Mouse (Mus musculus) limb, embryonic 14.5 days (tissue): ENCODE results near the gene Pigu. TPM values are rescaled to one million over a fixed set of nuclear protein-coding genes. Genes with fewer than 3 reads are reported as not detected.

Experiments
- ATAC-seq: fragments of 200-750 bp; cut with Nextera tagmentation; 2 replicates; pipeline ENCODE4 v1.8.0; 2017; ENCODE audit warnings: low read depth, moderate number of reproducible peaks, moderate TSS enrichment; ENCODE audit not compliant: low FRiP score
- DNase-seq: peaks from one replicate; pipeline ENCODE4 v3.0.0-alpha.2; 2015; ENCODE audit warnings: low spot score
- H3K27ac ChIP-seq: fragments of 300-500 bp; sonication (generic); replicated peaks from 2 replicates; pipeline ENCODE4 v1.5.1; 2014; ENCODE audit warnings: low read depth, mild to moderate bottlenecking, low read length, moderate library complexity, mixed read lengths
- H3K27me3 ChIP-seq: fragments of 300-500 bp; sonication (generic); 2 replicates; pipeline ENCODE4 v1.6.1; 2014; ENCODE audit warnings: low read length, mixed read lengths; ENCODE audit not compliant: control insufficient read depth, insufficient read depth
- H3K36me3 ChIP-seq: fragments of 300-500 bp; sonication (generic); 2 replicates; pipeline ENCODE4 v1.6.1; 2014; ENCODE audit warnings: mild to moderate bottlenecking, low read length, moderate library complexity, mixed read lengths; ENCODE audit not compliant: control insufficient read depth, insufficient read depth
- H3K4me1 ChIP-seq: fragments of 300-500 bp; sonication (generic); 2 replicates; pipeline ENCODE4 v1.6.1; 2014; ENCODE audit warnings: antibody characterized with exemption, low read length, mixed read lengths; ENCODE audit not compliant: control insufficient read depth, insufficient read depth
- H3K4me2 ChIP-seq: fragments of 300-500 bp; sonication (generic); replicated peaks from 2 replicates; pipeline ENCODE4 v1.6.1; 2014; ENCODE audit warnings: low read depth, mild to moderate bottlenecking, low read length, moderate library complexity; ENCODE audit not compliant: severe bottlenecking
- H3K4me3 ChIP-seq: fragments of 300-500 bp; sonication (generic); replicated peaks from 2 replicates; pipeline ENCODE4 v1.5.1; 2014; ENCODE audit warnings: low read length
- H3K9ac ChIP-seq: fragments of 300-500 bp; sonication (generic); 2 replicates; pipeline ENCODE4 v1.6.1; 2014; ENCODE audit warnings: mild to moderate bottlenecking, low read depth, low read length, moderate library complexity; ENCODE audit not compliant: severe bottlenecking
- H3K9me3 ChIP-seq: fragments of 300-500 bp; sonication (generic); 2 replicates; pipeline ENCODE4 v1.6.1; 2016; ENCODE audit warnings: low read length; ENCODE audit not compliant: control insufficient read depth
- POLR2A ChIP-seq: fragments of 200-500 bp; IDR thresholded peaks from 2 replicates; pipeline ENCODE4 v1.8.0; 2012; ENCODE audit warnings: inconsistent platforms, mild to moderate bottlenecking, moderate library complexity, borderline replicate concordance; ENCODE audit not compliant: insufficient read depth, insufficient read length; ENCODE audit errors: extremely low read depth
- WGBS: fragments of 180-500 bp; shearing (Covaris S2); extraction: QIAGEN DNeasy Blood & Tissue Kit; methylation state at CpG from one replicate; pipeline ENCODE4 v1.1.7; 2014; 5-methylcytosine and 5-hydroxymethylcytosine counted together
- polyA plus RNA-seq, 2 experiments: library from polyadenylated mRNA; depleted of rRNA in 1 of 2; stranded (reverse) in 1 of 2; unstranded in 1 of 2; fragments of >200 nt; fragmentation: Nextera tagmentation in 1 of 2; extraction: Ambion mirVana in 1 of 2; gene quantifications; 2 replicates each; pipeline versions ENCODE4 v1.2.1 to v1.2.3; 2012 to 2014

Pigu gene
- polyA plus RNA-seq, 2 experiments: 43.8 to 50.7 TPM

GRCm38 (mm10) chr2:155290066-155290465 lies 67.2 kb downstream of the Pigu start:
- DNase-seq: no peak
- ATAC-seq: no peak
- H3K4me1 ChIP-seq: no peaks in the 10 kb centered on the region
- no peak overlapping the region for H3K4me2 ChIP-seq
- no peak overlapping the region for H3K27ac ChIP-seq
- no peak overlapping the region for H3K9ac ChIP-seq
- H3K36me3 ChIP-seq: peaks cover 29% of the 10 kb centered on the region
- H3K9me3 ChIP-seq: no peaks in the 10 kb centered on the region
- H3K27me3 ChIP-seq: no peaks in the 10 kb centered on the region
- no peak overlapping the region for H3K4me3 ChIP-seq
- 94% methylated on average over 8 of the region's 8 CpGs for WGBS
- no peak for TF ChIP-seq POLR2A

GRCm38 (mm10) chr2:155287456-155288250 lies 69.6 kb downstream of the Pigu start:
- no peak for TF ChIP-seq POLR2A
- 88% methylated on average over 4 of the region's 4 CpGs for WGBS
- H3K4me3 ChIP-seq: no peak overlapping the region
- H3K9ac ChIP-seq: no peak overlapping the region
- no peak overlapping the region for H3K4me2 ChIP-seq
- H3K9me3 ChIP-seq: no peaks in the 10 kb centered on the region
- H3K4me1 ChIP-seq: no peaks in the 10 kb centered on the region
- H3K27ac ChIP-seq: no peak overlapping the region
- peaks cover 24% of the 10 kb centered on the region for H3K36me3 ChIP-seq
- DNase-seq (no peak), ATAC-seq (no peak)
- no peaks in the 10 kb centered on the region for H3K27me3 ChIP-seq

GRCm38 (mm10) chr2:155285744-155286143 lies 71.5 kb downstream of the Pigu start:
- ATAC-seq (no peak), DNase-seq (no peak)
- TF ChIP-seq POLR2A: no peak
- no peak overlapping the region for H3K9ac ChIP-seq
- no peak overlapping the region for H3K4me3 ChIP-seq
- H3K9me3 ChIP-seq: no peaks in the 10 kb centered on the region
- no peak overlapping the region for H3K4me2 ChIP-seq
- H3K36me3 ChIP-seq: peaks cover 16% of the 10 kb centered on the region
- 80% methylated on average over 6 of the region's 6 CpGs for WGBS
- no peaks in the 10 kb centered on the region for H3K4me1 ChIP-seq
- no peaks in the 10 kb centered on the region for H3K27me3 ChIP-seq
- H3K27ac ChIP-seq: no peak overlapping the region

DNA sequence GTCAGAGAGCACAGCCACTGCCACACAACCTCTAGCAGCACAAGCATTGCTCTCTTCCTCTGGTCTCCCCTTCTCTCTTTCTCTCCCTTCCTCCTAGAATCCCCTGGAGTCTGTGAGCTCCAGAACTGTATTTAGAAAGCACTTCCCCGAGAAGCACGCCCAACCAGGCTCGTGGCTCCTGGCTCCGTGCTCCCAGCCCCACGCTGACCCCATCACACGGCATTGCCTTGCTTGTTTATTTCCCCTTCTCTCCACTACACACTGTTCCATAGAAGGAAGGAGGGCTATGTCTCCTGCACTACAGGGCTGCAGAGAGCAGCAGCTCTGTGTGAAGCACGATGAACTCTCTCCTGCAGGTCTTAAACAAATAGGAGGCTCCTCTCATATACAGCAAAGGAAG lies 72.6 kb downstream of the Pigu start:
- H3K9ac ChIP-seq: no peak overlapping the region
- DNase-seq (no peak), ATAC-seq (no peak)
- H3K36me3 ChIP-seq: peaks cover 12% of the 10 kb centered on the region
- no peak overlapping the region for H3K4me3 ChIP-seq
- H3K27ac ChIP-seq: no peak overlapping the region
- H3K9me3 ChIP-seq: no peaks in the 10 kb centered on the region
- no peaks in the 10 kb centered on the region for H3K4me1 ChIP-seq
- TF ChIP-seq POLR2A: no peak
- no peak overlapping the region for H3K4me2 ChIP-seq
- H3K27me3 ChIP-seq: no peaks in the 10 kb centered on the region
- 84% methylated on average over 7 of the region's 7 CpGs for WGBS

DNA sequence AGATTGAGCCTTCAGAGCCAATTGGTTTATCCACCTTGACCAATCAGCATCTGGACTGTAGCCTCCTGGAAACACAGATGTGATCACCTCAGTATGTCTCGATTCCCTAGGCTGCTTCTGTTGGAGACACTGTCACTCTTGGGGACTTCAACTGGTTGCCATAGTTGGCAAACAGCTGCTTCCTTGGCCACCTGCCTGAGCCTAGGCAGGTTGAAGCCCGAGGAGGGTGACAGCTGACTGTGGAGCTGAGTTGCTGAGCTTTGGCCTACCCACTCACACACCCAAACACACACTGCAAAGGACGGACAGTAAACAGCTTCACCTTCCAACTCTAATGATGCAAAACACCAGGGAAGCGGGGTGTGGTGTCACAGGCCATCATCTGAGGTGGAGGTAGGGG lies 73.4 kb downstream of the Pigu start:
- Histone ChIP-seq H3K4me1 (no peaks in the 10 kb centered on the region), H3K4me3 (no peak overlapping the region), H3K36me3 (peaks cover 16% of the 10 kb centered on the region), H3K9ac (no peak overlapping the region), H3K4me2 (no peak overlapping the region), H3K9me3 (no peaks in the 10 kb centered on the region), H3K27me3 (no peaks in the 10 kb centered on the region), H3K27ac (no peak overlapping the region)
- ATAC-seq (no peak), DNase-seq (no peak)
- TF ChIP-seq POLR2A: no peak
- WGBS: 87% methylated on average over 4 of the region's 4 CpGs
